Mouse (Mus musculus): ENCODE results near the gene Pan2.

Gene Pan2

DNA sequence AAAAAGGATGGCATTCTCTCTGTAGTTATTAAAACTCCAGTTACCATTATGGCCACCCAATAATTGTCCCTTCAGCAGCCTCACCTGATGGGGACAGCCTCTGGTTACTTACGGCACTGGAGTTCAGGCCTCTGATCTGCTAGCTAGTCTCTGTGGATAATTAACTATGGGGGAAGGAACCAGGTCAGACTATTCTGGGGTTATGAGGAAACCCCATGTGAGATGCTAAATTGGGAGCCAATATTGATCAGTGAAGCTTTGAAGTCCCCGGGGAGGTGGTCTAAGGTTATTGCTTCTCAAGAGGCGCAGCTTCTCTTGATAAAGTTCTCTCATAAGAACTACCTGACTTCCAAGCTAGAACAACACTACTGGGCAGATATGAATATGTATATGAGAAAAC, 33.1 kb downstream of the Pan2 start:
- DNase-seq (ENCODE audit: low spot score) = no peak

GRCm38 (mm10) chr10:128336597-128336996, 33.5 kb downstream of the Pan2 start:
- DNase-seq (ENCODE audit: low spot score) = no peak

- DNase-seq (ENCODE audit: low spot score) = peak; percentile 96
Measured at GRCm38 (mm10) chr10:128337306-128338181, 34.4 kb downstream of the Pan2 start, which contains the start of gene Cs. Gene Cs (plus strand): TSS chr10:128337734.

DNA sequence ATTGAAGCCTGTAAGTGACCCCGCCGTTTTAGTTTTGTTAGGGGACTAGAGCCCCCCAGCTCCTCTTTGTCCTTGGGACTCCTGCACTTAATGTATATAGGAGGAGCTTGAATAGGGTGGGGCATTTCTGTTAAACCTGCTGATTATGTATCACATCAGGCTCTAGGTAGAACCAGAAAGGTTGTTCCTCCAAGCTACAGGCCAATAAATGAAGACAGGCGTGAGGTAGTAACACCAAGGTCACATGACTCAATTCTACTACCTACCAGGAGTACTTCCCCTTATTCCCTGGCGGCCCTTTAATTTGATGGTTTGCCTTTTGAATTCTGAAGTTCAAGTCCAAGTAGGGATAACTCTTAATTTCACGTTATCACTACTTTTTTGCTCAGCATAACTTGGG, 35.3 kb downstream of the Pan2 start:
- DNase-seq (ENCODE audit: low spot score) = no peak

DNA sequence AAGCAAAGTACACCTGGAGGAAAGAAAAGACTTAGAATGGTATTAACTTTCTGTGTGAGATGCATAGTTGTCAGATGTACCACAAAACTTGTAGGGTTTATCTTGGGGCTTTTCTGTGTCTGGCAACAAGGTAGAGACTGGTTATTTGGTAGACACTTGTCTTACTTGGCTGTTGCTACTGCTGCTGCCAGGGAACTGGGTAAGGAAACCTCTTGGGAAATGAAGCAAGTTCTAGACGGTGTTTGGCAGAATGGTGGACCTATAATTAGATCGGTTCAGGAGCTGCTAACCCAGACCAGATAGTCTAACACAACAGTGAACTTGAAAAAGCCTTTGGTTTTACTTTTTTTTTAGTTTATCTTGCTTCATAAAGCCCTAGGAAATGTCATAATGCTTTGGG, 35.8 kb downstream of the Pan2 start:
- no peak for DNase-seq (ENCODE audit: low spot score)

DNA sequence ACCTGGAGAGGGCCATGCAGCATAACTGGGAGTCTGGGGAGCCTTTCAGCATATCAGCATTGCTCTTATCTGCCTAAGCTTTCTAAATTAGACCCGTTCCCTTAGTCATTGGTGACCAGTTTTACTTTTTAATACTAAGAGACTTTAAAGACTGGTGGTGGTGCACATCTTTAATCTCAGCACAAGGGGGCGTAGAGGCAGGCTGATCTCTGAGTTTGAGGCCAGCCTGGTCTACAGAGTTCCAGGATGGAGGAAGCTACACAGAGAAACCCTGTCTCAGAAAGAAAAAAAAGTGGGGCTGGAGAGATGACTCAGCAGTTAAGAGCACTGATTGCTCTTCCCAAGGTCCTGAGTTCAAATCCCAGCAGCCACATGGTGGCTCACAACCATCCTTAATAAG, 37.1 kb downstream of the Pan2 start:
- no peak for DNase-seq (ENCODE audit: low spot score)

DNA sequence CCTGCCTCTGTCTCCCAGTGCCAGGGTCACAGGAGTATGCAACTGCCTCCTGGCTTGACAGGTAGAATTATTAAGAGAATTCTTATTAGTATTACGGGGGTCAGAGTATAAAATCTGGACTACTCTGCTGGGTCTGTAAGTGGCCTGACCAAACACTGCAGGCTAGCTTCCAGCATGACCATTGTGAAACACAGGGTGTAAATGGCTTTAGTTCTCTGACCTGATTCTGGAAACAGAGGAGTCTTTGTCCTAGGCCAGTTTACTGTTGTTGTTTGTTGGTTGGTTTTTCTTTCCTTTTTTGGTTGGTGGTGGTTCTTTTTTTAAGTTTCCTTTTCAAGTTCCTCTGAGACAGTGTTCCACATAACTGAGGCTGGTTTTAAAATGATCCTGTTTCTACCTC, 40.3 kb downstream of the Pan2 start:
- no peak for DNase-seq (ENCODE audit: low spot score)

DNA sequence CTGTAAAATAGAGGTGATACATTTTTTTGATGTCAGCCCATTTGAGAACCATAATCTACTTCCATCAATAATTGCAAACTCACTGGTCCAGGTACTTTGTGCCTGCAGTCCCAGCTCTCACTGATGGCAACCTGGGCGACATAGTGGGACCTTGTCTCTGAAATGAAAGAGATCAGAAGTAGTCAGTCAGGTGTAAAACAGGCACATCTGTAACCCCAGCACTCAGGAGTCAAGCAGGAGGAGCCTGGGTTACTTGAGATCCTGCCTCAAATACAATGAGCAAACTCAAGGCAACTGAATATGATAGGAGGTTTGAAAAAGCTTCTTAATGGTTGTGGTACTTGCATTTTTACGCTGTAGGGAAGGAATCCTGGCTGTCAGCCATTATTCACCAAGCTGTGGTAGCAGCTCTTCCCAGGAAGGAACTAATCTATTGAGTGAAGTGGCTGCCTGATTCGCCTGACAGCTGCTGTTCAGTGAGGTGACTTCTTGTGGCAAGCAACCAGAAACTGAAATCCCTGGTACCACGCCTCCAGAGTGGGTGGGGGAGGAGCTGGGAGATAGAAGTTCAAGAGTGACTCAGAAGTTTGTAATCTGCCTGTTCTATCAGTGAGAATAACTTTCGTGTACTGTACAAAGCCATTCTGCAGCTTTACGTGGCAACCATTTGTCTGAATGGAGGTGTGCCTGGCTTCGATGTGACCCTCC, 41.6 kb downstream of the Pan2 start:
- peak; percentile 82 for DNase-seq (ENCODE audit: low spot score)

DNA sequence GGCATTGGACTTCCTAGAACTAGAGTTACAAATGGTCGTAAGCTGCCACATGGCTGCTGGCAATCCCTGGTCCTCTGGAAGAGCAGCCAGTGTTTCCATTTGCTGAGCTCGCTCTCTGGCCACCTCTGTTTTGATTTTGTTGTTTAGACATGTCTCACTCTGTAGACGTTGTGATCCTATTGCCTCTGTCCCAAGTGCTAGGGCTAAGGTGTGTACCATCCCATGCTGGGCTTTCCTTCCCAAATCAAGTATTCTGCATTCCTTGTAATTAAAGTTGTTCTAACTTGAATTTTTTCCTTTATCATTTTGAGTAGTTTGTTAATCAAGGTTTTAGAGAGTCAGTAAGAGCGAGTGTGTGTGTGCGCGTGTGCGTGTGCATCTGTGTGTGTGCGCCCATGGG, 44.4 kb downstream of the Pan2 start:
- no peak for DNase-seq (ENCODE audit: low spot score)

DNA sequence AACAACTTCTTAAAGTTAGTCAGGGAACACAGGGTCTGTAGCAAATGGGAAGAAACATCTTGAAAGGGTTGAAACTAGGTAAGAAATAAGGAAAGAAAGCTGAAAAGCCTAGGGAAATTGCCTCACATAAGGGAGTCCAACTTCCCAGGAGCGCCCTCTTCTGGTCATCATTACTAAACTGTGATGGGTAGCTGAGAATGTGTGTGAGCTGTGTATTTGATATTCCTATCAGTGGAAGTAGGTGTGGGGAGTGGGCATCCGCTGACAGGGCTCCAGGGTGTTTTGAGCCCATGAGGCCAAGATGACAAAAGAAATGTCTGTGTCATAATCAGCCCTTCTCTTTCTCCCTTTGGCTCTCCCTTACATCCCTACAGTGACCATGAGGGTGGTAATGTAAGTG, 55.7 kb downstream of the Pan2 start:
- peak; percentile 67 for DNase-seq (ENCODE audit: low spot score)

GRCm38 (mm10) chr10:128359226-128359625, 56.1 kb downstream of the Pan2 start:
- DNase-seq (ENCODE audit: low spot score) = no peak

DNA sequence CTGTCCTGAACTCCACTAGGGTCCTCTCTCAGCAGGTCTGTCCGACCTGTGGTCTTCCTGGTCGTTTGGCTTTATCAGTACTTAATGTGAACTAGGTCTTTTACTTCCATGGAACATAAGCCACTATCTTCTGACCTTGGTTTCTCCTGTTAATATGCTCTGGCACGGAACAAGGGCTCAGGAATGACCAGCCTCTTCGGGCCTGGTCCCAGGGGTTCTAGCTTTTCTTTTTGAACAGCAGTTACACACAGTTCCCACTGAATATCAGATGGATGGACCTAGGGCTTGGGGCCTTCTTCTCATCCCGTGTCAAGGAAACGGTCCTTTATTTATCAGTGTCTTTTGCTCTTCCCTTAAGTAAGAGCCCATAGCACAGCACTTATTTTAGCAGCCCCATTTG, 58.7 kb downstream of the Pan2 start:
- no peak for DNase-seq (ENCODE audit: low spot score)

GRCm38 (mm10) chr10:128362568-128362967, 59.4 kb downstream of the Pan2 start:
- peak; percentile 32 for DNase-seq (ENCODE audit: low spot score)

DNA sequence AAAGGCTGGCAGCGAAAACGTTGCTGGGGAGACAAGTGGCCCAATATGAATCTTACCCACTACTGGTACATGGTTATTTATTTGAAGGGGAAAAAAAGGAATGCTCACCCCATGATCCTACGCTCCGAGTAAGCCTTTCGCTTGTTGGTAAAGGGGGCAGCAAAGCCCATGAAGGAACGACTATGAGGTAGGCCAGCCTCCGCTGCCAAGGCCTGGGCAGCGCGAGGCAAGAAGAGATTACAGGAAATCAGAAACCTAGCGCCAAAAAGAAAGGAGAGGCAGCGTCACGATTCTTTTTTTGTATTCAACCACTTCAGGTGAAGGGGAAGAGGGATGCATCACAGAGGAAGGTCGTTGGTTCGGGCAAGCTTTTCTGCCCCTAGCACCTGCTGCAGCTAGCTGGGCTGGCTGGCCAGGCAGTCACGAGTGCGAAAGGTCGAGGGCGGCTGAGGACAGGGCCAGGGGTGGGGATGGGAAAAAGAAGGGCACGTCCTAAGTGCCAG, 64.8 kb downstream of the Pan2 start:
- DNase-seq (ENCODE audit: low spot score) = no peak

DNA sequence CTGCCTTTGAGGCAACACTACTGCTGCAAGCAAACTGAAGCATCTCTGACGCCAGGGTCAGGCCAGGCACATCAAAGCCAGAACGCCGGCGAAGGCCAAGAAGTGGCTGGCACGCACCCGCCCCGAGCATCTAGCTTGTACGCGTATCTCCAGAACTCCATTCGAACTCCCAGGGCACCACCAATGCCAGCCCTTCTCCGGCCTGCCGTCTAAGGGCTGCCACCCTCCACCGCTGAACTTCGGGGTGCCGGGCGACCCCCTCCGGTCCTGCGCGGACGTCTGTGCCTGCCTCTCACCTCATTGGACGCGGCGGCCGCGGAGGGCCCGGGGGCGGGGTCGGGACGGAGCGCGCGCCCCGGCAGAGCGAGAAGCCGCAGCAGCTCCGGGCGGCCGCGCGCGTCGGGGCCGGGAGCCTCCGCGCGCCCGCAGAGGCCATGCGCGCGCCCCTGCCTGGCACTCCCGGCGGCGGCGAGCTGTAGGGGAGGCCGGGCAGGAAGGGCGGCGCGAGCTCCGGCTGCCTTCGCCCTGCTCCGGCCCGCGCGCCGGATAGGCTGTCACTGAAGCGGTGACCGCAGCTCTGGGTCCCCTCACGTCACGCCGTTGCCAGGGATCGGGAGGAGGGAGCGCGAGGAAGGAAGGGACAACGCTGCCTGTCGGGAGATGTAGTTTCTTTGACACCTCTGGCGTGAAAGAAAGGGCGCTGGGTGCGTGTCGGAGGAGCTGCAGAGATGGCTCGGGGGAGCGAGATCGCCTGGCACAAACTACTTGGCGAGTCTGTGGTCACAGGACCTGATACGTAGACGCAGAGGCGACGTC, 65.5 kb downstream of the Pan2 start, which contains the start of gene Coq10a:
TSS of gene Coq10a (minus strand) at position 596 of the 816 bp plus-strand sequence.
- DNase-seq (ENCODE audit: low spot score) = peak; percentile 88

GRCm38 (mm10) chr10:128369218-128369543, 66.0 kb downstream of the Pan2 start:
- no peak for DNase-seq (ENCODE audit: low spot score)

DNA sequence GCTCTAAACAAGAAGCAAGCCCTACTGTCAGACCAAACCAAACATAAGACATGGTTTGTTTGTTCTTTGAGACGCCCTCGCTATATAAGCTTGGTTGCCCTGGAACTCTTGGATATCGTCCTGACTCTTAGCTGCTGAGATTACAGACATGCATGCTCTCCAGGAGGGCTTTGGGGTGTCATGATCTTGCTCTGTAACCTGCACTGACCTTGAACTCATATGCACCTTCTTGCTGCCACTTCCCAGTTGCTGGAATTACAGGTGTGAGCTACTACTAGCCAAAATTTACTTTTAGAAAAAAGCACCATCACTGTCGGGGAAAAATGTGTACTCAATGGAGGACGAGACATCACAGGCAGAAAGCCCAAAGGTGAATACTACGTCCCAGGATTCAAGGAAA, 66.5 kb downstream of the Pan2 start:
- DNase-seq (ENCODE audit: low spot score) = no peak

DNA sequence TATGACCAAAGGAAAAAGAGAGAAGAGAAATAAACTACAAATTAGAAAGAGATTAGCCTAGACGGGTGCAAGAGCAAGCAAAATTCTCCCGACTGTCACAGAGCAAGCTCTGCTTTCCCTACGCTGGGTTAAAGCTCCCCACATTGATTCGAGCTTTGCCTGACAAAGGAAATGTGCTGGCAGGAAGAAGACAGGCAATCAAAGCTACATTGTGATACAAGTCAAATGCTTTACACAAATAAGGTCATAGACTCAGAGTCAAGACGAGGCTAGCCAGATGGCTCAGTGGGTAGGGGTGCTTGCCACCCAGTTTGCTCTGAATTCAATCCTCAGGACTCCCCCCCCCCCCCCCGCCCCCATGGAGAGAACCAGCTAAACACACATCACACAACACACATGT, 66.9 kb downstream of the Pan2 start:
- DNase-seq (ENCODE audit: low spot score) = no peak

- DNase-seq (ENCODE audit: low spot score) = no peak
Measured at GRCm38 (mm10) chr10:128370601-128371000, 67.5 kb downstream of the Pan2 start.
